Mouse (Mus musculus) lung, postnatal 25 days (tissue): ENCODE measurements around the gene Kat2b.
A peak's percentile ranks its signal among the peaks of the same experiment; 100 is the strongest.
"Not testable (repeated sequence)": the region's sequence is repeated elsewhere in the genome, so short reads cannot be mapped to it uniquely, and the experiment has no call there.

Experiments used
- DNase-seq: peaks from one replicate; pipeline ENCODE4 v3.0.0; 2022; ENCODE audit warnings: low spot score

Gene Kat2b

GRCm38 (mm10) chr17:53596941-53597790 is 30.5 kb downstream of the Kat2b start:
- no peak for DNase-seq

GRCm38 (mm10) chr17:53598571-53598970 is 31.9 kb downstream of the Kat2b start:
- DNase-seq: no peak

GRCm38 (mm10) chr17:53603236-53603635 is 36.6 kb downstream of the Kat2b start:
- DNase-seq: not testable (repeated sequence)

GRCm38 (mm10) chr17:53606082-53606481 is 39.4 kb downstream of the Kat2b start:
- DNase-seq: not testable (repeated sequence)

- not testable (repeated sequence) for DNase-seq
Measured at GRCm38 (mm10) chr17:53608924-53609323, 42.3 kb downstream of the Kat2b start.

- no peak for DNase-seq
Measured at GRCm38 (mm10) chr17:53617295-53617957, 50.8 kb downstream of the Kat2b start.

- DNase-seq: no peak
Measured at GRCm38 (mm10) chr17:53618369-53618768, 51.7 kb downstream of the Kat2b start.

GRCm38 (mm10) chr17:53619391-53619790 is 52.7 kb downstream of the Kat2b start:
- no peak for DNase-seq

GRCm38 (mm10) chr17:53620611-53621010 is 54.0 kb downstream of the Kat2b start:
- no peak for DNase-seq

- no peak for DNase-seq
Measured at GRCm38 (mm10) chr17:53622125-53622524, 55.5 kb downstream of the Kat2b start.

GRCm38 (mm10) chr17:53623762-53624161 is 57.1 kb downstream of the Kat2b start:
- no peak for DNase-seq

GRCm38 (mm10) chr17:53626160-53626559 is 59.5 kb downstream of the Kat2b start:
- no peak for DNase-seq

GRCm38 (mm10) chr17:53627497-53627896 is 60.8 kb downstream of the Kat2b start:
- DNase-seq: no peak

GRCm38 (mm10) chr17:53628131-53628530 is 61.5 kb downstream of the Kat2b start:
- DNase-seq: peak; percentile 18

GRCm38 (mm10) chr17:53631344-53631743 is 64.7 kb downstream of the Kat2b start:
- no peak for DNase-seq

- no peak for DNase-seq
Measured at GRCm38 (mm10) chr17:53643360-53643759, 76.7 kb downstream of the Kat2b start.

GRCm38 (mm10) chr17:53650251-53650661 is 83.6 kb downstream of the Kat2b start:
- peak; percentile 42 for DNase-seq

- no peak for DNase-seq
Measured at GRCm38 (mm10) chr17:53654596-53654995, 87.9 kb downstream of the Kat2b start.

GRCm38 (mm10) chr17:53655081-53655480 is 88.4 kb downstream of the Kat2b start:
- no peak for DNase-seq

GRCm38 (mm10) chr17:53655959-53656358 is 89.3 kb downstream of the Kat2b start:
- DNase-seq: no peak

GRCm38 (mm10) chr17:53656369-53656860 is 89.8 kb downstream of the Kat2b start:
- no peak for DNase-seq

- DNase-seq: peak; percentile 18
Measured at GRCm38 (mm10) chr17:53657391-53657790, 90.7 kb downstream of the Kat2b start.

GRCm38 (mm10) chr17:53658668-53659067 is 92.0 kb downstream of the Kat2b start:
- no peak for DNase-seq
